Mouse (Mus musculus): ENCODE data around the gene Lypd6. TPM values are rescaled to one million over a fixed set of nuclear protein-coding genes. Genes with fewer than 3 reads are reported as not detected.

Lypd6 gene
- polyA plus RNA-seq, 1 experiment from 2014 or later = 2.5 TPM

DNA sequence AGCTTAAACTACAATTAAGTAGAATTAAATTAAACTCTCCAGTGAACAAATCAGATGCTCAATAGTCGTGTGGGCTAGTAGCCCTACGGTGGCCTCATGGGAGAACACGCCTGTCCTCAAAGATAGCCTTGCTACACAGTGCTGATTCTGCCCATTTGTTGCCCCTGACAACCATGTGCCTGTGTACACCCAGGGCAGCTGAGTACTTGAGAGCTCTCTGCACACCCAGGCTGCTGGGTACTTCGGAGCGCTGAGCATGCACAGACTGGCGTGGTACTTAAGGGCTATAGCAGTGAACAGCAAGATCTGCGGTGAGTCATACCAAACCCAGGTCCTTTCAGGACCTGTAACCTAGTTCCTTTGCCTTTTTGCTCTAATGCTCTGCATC lies 84.0 kb downstream of the Lypd6 start:
- no peak overlapping the region for H3K27ac ChIP-seq (ENCODE audit: low read depth)

DNA sequence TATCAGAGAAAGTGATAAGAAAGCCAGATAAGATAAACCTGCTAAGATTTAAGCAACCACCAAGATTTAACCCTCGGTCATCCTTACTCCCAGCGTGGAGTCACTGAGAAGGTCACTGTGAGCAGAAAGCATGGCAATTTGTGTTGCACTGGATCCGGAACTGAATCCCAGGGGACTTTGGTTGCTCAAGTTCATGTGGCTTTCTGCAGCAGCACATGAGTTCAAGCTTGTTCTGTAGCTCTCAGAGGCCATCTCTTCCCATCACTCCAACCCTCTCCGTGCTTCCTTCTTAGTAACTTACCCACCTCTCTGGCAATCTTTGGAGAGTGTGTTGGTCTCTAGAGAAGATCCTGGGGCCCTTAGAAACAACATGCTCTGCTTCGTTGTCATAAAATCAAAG lies 84.6 kb downstream of the Lypd6 start:
- no peak for DNase-seq
- H3K27me3 ChIP-seq (ENCODE audit: insufficient read depth, low read length) = no peaks in the 10 kb centered on the region
- ATAC-seq (ENCODE audit: insufficient read depth) = no peak; the same call in 1 of the 2 replicates

More for the DNA sequence above, 84.0 kb downstream of the Lypd6 start:
- Histone ChIP-seq H3K4me1 (ENCODE audit: insufficient read depth) (no peaks in the 10 kb centered on the region), H3K9ac (no peak overlapping the region), H3K36me3 (ENCODE audit: insufficient read depth) (no peaks in the 10 kb centered on the region), H3K27me3 (ENCODE audit: insufficient read depth, low read length) (no peaks in the 10 kb centered on the region), H3K4me2 (no peak overlapping the region), H3K9me3 (ENCODE audit: low read depth, low read length) (no peaks in the 10 kb centered on the region), H3K4me3 (ENCODE audit: low read depth, low read length) (no peak overlapping the region)
- 58% methylated on average over 7 of the region's 7 CpGs for WGBS
- peak; percentile 91 for ATAC-seq (ENCODE audit: insufficient read depth)
- no peak for TF ChIP-seq CTCF (IDR thresholded peaks at IDR 0.05; ENCODE audit: low read depth)
- peak; percentile 37 for DNase-seq

DNA sequence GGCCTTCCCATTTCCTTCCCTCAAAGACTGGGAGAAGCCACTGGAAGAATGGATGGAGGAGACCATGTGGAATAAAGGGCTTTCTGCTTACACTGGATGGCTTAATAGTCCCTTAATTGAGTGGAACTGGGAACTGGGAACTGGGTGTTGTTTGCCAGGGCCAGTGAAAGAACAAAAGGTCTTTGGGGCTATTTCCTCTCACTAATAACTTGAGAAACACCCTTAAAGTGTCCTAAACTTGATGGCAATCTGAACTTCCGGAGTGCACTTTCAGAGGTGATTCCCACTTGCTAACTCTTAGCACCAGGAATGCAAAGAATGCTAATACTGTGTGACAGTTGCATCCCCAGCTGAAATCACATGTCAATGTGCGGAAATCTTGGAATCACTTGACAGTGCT lies 85.2 kb downstream of the Lypd6 start:
- WGBS = 60% methylated on average over 2 of the region's 2 CpGs
- Histone ChIP-seq H3K27me3 (ENCODE audit: insufficient read depth, low read length) (no peaks in the 10 kb centered on the region), H3K4me3 (ENCODE audit: low read depth, low read length) (no peak overlapping the region), H3K4me2 (no peak overlapping the region), H3K4me1 (ENCODE audit: insufficient read depth) (no peaks in the 10 kb centered on the region), H3K9ac (no peak overlapping the region), H3K9me3 (ENCODE audit: low read depth, low read length) (no peaks in the 10 kb centered on the region), H3K27ac (ENCODE audit: low read depth) (no peak overlapping the region), H3K36me3 (ENCODE audit: insufficient read depth) (no peaks in the 10 kb centered on the region)
- DNase-seq (no peak), ATAC-seq (ENCODE audit: insufficient read depth) (no peak)
- TF ChIP-seq CTCF (IDR thresholded peaks at IDR 0.05; ENCODE audit: low read depth) = no peak

More for the DNA sequence above, 84.6 kb downstream of the Lypd6 start:
- Histone ChIP-seq H3K9ac (no peak overlapping the region), H3K27ac (ENCODE audit: low read depth) (no peak overlapping the region), H3K4me2 (no peak overlapping the region), H3K4me3 (ENCODE audit: low read depth, low read length) (no peak overlapping the region), H3K4me1 (ENCODE audit: insufficient read depth) (no peaks in the 10 kb centered on the region), H3K9me3 (ENCODE audit: low read depth, low read length) (no peaks in the 10 kb centered on the region), H3K36me3 (ENCODE audit: insufficient read depth) (no peaks in the 10 kb centered on the region)
- WGBS = 61% methylated on average over 5 of the region's 5 CpGs
- TF ChIP-seq CTCF (IDR thresholded peaks at IDR 0.05; ENCODE audit: low read depth) = no peak

DNA sequence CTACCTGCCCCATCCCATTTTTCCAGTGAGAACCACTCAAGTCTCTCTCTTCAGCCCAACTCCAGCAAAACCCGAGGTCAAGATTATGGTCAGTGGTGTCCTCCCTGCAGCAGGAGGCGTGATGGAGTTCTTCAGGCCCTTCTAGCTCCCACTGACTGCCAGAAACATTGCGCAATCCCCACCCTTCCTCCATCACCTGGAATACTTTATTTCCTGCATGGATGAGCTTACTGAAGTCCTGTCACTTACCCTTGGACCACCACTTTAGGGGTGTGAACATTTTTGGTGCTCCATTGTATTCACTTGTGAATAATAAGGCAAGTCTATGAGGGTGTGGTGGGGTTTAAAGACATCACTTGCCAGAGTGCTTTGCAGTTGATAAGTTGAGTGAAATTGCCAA lies 85.7 kb downstream of the Lypd6 start:
- TF ChIP-seq CTCF (IDR thresholded peaks at IDR 0.05; ENCODE audit: low read depth) = no peak
- Histone ChIP-seq H3K27me3 (ENCODE audit: insufficient read depth, low read length) (no peaks in the 10 kb centered on the region), H3K4me3 (ENCODE audit: low read depth, low read length) (no peak overlapping the region), H3K27ac (ENCODE audit: low read depth) (no peak overlapping the region), H3K9ac (no peak overlapping the region), H3K9me3 (ENCODE audit: low read depth, low read length) (no peaks in the 10 kb centered on the region), H3K4me2 (no peak overlapping the region), H3K4me1 (ENCODE audit: insufficient read depth) (no peaks in the 10 kb centered on the region), H3K36me3 (ENCODE audit: insufficient read depth) (no peaks in the 10 kb centered on the region)
- 82% methylated on average over 3 of the region's 3 CpGs for WGBS
- no peak for DNase-seq
- ATAC-seq (ENCODE audit: insufficient read depth) = no peak

DNA sequence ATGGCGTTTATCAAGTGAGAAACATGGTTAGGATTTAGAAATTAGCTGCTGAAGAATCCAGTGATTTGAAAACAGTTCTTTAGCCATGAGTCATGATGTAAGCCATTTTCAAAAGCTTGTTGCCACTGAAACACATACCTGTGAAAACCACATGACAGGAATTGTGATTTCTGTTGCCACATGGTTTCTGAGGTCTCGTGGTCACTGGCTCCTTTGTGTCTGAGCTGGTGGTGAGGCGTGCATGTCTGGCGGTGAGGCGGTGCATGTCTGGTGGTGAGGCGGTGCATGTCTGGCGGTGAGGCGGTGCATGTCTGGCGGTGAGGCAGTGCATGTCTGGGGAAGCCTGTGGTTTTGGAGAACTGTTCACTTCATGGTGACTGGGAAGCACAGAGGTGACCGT lies 89.8 kb downstream of the Lypd6 start:
- no peak for DNase-seq

DNA sequence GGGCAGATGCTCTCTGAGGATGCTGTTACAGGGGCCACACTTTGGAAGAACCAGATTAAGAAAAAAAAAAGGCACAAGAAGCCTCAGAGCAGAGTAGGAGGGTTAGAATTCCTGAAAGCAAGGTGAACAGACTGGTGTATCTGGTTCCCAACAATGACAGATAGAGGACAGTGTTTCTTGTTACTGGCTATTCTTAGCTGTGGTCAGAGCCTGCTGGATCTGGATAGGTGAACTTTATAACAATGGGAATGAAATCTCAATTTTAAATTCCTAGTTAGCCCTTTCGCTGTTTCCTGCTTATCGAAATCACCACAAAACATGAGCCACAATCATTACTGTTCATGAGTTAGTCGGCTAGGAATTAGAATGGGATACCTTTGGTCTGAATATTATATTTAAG lies 93.8 kb downstream of the Lypd6 start:
- no peak for DNase-seq
- Histone ChIP-seq H3K27ac (ENCODE audit: low read depth) (no peak overlapping the region), H3K9me3 (ENCODE audit: low read depth, low read length) (no peaks in the 10 kb centered on the region), H3K4me3 (ENCODE audit: low read depth, low read length) (no peak overlapping the region), H3K4me1 (ENCODE audit: insufficient read depth) (no peaks in the 10 kb centered on the region), H3K27me3 (ENCODE audit: insufficient read depth, low read length) (no peaks in the 10 kb centered on the region), H3K4me2 (no peak overlapping the region), H3K36me3 (ENCODE audit: insufficient read depth) (no peaks in the 10 kb centered on the region), H3K9ac (no peak overlapping the region)
- 91% methylated on average over 3 of the region's 3 CpGs for WGBS
- no peak for ATAC-seq (ENCODE audit: insufficient read depth)
- TF ChIP-seq CTCF (IDR thresholded peaks at IDR 0.05; ENCODE audit: low read depth) = no peak

More for the DNA sequence above, 89.8 kb downstream of the Lypd6 start:
- Histone ChIP-seq H3K9me3 (ENCODE audit: low read depth, low read length) (no peaks in the 10 kb centered on the region), H3K4me2 (no peak overlapping the region), H3K36me3 (ENCODE audit: insufficient read depth) (no peaks in the 10 kb centered on the region), H3K9ac (no peak overlapping the region), H3K27ac (ENCODE audit: low read depth) (no peak overlapping the region), H3K4me1 (ENCODE audit: insufficient read depth) (no peaks in the 10 kb centered on the region), H3K4me3 (ENCODE audit: low read depth, low read length) (no peak overlapping the region), H3K27me3 (ENCODE audit: insufficient read depth, low read length) (no peaks in the 10 kb centered on the region)
- TF ChIP-seq CTCF (IDR thresholded peaks at IDR 0.05; ENCODE audit: low read depth) = no peak
- ATAC-seq (ENCODE audit: insufficient read depth) = no peak
- 91% methylated on average over 10 of the region's 10 CpGs for WGBS

DNA sequence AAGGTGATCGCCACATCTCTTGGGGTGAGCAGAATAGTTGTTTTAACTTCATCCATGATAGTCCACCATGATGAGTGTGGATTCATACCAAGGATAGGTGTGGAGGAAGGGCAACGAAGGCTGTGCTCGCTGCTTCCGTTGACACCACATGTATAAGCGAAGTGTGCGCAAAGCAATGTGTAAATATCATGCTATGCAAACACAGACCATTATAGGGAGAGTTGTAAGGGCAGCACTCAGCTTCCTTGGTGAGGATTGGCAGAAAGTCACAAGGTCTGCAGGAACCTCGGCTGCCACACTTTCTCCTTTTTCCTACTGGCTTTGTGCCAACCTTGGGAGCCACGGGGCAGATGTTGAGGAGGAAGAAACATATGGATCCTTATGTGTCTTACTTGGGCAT lies 97.4 kb downstream of the Lypd6 start:
- ATAC-seq (ENCODE audit: insufficient read depth) = no peak
- H3K4me2 ChIP-seq = no peak overlapping the region
- WGBS = 64% methylated on average over 8 of the region's 8 CpGs
- DNase-seq = no peak
- H3K4me1 ChIP-seq (ENCODE audit: insufficient read depth) = no peaks in the 10 kb centered on the region
- no peaks in the 10 kb centered on the region for H3K9me3 ChIP-seq (ENCODE audit: low read depth, low read length)
- no peaks in the 10 kb centered on the region for H3K27me3 ChIP-seq (ENCODE audit: insufficient read depth, low read length)
- no peak overlapping the region for H3K27ac ChIP-seq (ENCODE audit: low read depth)
- no peaks in the 10 kb centered on the region for H3K36me3 ChIP-seq (ENCODE audit: insufficient read depth)
- no peak for TF ChIP-seq CTCF (IDR thresholded peaks at IDR 0.05; ENCODE audit: low read depth)
- no peak overlapping the region for H3K9ac ChIP-seq
- H3K4me3 ChIP-seq (ENCODE audit: low read depth, low read length) = no peak overlapping the region

DNA sequence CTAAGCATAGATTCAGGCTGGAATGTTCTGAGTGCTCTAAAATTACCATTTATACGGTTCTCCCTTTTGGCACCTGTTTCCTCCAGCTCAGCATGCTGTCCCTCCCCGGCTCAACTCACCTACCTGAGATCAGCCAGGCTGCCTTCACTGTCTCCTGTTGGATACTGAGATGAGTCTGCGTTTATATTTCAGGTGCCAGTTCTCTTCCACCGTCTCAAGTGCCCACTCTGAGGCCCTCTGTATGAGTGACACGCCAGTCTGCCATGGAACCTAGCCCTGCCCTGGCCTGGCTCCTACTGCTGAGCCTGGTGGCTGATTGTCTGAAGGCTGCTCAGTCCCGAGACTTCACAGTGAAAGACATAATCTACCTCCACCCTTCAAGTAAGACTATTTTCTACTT lies 99.0 kb downstream of the Lypd6 start:
- H3K27me3 ChIP-seq (ENCODE audit: insufficient read depth, low read length) = no peaks in the 10 kb centered on the region
- H3K4me1 ChIP-seq (ENCODE audit: insufficient read depth) = no peaks in the 10 kb centered on the region
- ATAC-seq (ENCODE audit: insufficient read depth) = no peak
- WGBS = 49% methylated on average over 6 of the region's 6 CpGs
- H3K27ac ChIP-seq (ENCODE audit: low read depth) = no peak overlapping the region
- H3K9ac ChIP-seq = no peak overlapping the region
- no peak for DNase-seq
- H3K4me3 ChIP-seq (ENCODE audit: low read depth, low read length) = no peak overlapping the region
- no peaks in the 10 kb centered on the region for H3K9me3 ChIP-seq (ENCODE audit: low read depth, low read length)
- no peak overlapping the region for H3K4me2 ChIP-seq
- H3K36me3 ChIP-seq (ENCODE audit: insufficient read depth) = no peaks in the 10 kb centered on the region
- TF ChIP-seq CTCF (IDR thresholded peaks at IDR 0.05; ENCODE audit: low read depth) = no peak
